ENCODE assay signal across 8 mouse cellular contexts in the genomic region with DNA sequence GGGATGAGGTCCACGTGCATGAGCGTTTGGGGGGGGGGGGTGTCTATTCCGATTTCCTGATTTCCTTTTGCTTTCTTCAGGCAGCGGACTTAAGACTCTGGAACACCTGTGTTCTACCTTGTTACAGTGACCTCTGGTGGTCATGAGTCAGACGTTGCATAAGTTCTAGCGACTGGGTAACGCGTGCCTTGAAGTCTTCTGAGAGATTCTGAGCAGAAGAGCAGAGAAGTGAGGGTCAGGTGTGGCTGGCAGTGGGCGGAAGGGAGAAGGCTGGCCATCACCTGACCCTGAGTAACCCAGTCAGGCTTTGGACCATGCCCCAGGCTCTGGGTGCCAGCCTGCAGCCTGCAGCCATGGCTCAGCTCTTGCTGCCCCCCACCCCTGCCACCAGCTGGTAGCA.
DNase-seq lines count a peak whose midpoint lies in the region; ATAC-seq and TF ChIP-seq lines count a peak whose summit lies in the region.

No protein-coding gene starts in this region.

- no peak overlapping the region for H3K4me3 ChIP-seq in layer of hippocampus, adult 2 months

- intact Hi-C loops in left cerebral cortex, postnatal 25 days (cut with DNase I) = loop anchor here (5.0 kb wide), 1 partner anchor 47 kb away; no protein-coding TSS in a partner anchor

- TF ChIP-seq CTCF in layer of hippocampus, adult 2 months (conservative IDR thresholded peaks at IDR 0.05) = peak; percentile 56

- no peak for ATAC-seq in frontal cortex, adult (ENCODE audit: low TSS enrichment)

- no peak overlapping the region for H3K27ac ChIP-seq in layer of hippocampus, adult 2 months

- no peak for DNase-seq in layer of hippocampus, adult 2 months (ENCODE audit: low spot score in 2 of 2)
- DNase-seq in layer of hippocampus, adult 18-20 months (ENCODE audit: low spot score in 2 of 2) = no peak
- peak; percentile 26 for DNase-seq in WW6 (ENCODE audit: low read depth, low spot score)
- peak; percentile 66 for DNase-seq in embryo, embryonic 11 days
- peak; percentile 57 for DNase-seq in lung, postnatal 36 days
- no peak for DNase-seq in spleen, postnatal 4 days (ENCODE audit: low spot score in 2 of 2)
- DNase-seq in left cerebral cortex, postnatal 25 days (ENCODE audit: low spot score in 2 of 2) = no peak

Comparison
In these comparisons a context has a peak if more than half of its experiments do, and no peak if none do; other contexts are left out.
1. DNase-seq: peak in WW6 (single experiment), embryo, embryonic 11 days (single experiment) and lung, postnatal 36 days (single experiment); none in layer of hippocampus, adult 2 months (0 of 2), layer of hippocampus, adult 18-20 months (0 of 2), spleen, postnatal 4 days (0 of 2) and left cerebral cortex, postnatal 25 days (0 of 2).